Mouse (Mus musculus) testis, adult 2 months (tissue): ENCODE measurements around the gene Chrm3. TPM values are rescaled to one million over a fixed set of nuclear protein-coding genes. Genes with fewer than 3 reads are reported as not detected.

ENCODE experiments used
- H3K27ac ChIP-seq: fragments of 200-500 bp; 2 replicates; pipeline ENCODE4 v1.5.1; 2012; ENCODE audit warnings: low read depth, low read length; ENCODE audit not compliant: control insufficient read depth, insufficient read depth
- H3K27me3 ChIP-seq: fragments of 200-500 bp; 2 replicates; pipeline ENCODE4 v1.6.1; 2012; ENCODE audit warnings: mild to moderate bottlenecking, low read length, moderate library complexity; ENCODE audit not compliant: control insufficient read depth, insufficient read depth
- H3K36me3 ChIP-seq: fragments of 200-500 bp; 2 replicates; pipeline ENCODE4 v1.6.1; 2012; ENCODE audit warnings: mild to moderate bottlenecking, low read length; ENCODE audit not compliant: control insufficient read depth, insufficient read depth
- H3K4me1 ChIP-seq: fragments of 200-500 bp; 2 replicates; pipeline ENCODE4 v1.6.1; 2012; ENCODE audit warnings: low read length; ENCODE audit not compliant: control insufficient read depth, insufficient read depth
- H3K4me3 ChIP-seq: fragments of 200-500 bp; 2 replicates; pipeline ENCODE4 v1.5.1; 2012; ENCODE audit warnings: low read depth, mild to moderate bottlenecking, low read length, moderate library complexity, mixed read lengths; ENCODE audit not compliant: control insufficient read depth
- CTCF ChIP-seq: fragments of 200-500 bp; IDR thresholded peaks from 2 replicates; pipeline ENCODE4 v1.5.1; 2012; ENCODE audit warnings: low read depth, mild to moderate bottlenecking, inconsistent platforms, low read length, moderate library complexity; ENCODE audit not compliant: control insufficient read depth, insufficient read depth, insufficient replicate concordance
- POLR2A ChIP-seq: fragments of 200-500 bp; IDR thresholded peaks from 2 replicates; pipeline ENCODE4 v1.6.1; 2012; ENCODE audit warnings: low read depth, mild to moderate bottlenecking, inconsistent platforms, low read length, moderate library complexity; ENCODE audit not compliant: control insufficient read depth
- polyA plus RNA-seq: library from polyadenylated mRNA; depleted of rRNA; stranded (reverse); fragments of >200 nt; gene quantifications from 2 replicates; pipeline ENCODE4 v1.2.3, GENCODE M21; 2012

Chrm3 gene
- polyA plus RNA-seq, 1 experiment: 0.02 TPM

DNA sequence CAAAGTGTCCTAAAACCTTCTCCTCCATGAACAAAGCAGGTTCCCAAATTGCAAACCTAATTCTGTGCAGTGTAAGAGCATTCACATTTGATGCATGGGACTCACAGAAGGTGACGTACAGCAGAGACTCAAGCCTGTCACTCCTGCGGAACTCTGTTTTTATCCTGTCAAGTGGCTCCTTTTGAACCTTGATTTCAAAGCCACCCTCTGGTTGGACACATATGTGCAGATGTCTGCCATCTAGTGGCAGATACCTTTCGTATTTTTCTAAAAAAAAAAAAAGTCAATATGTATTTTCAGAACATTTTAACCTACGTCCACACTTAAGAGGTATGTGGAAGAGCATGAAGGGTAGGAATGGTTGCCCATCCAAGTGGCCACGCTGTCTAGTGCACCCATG lies 16.3 kb downstream of the Chrm3 start:
- no peaks in the 10 kb centered on the region for H3K4me1 ChIP-seq
- no peak overlapping the region for H3K27ac ChIP-seq
- H3K4me3 ChIP-seq: no peak overlapping the region
- no peaks in the 10 kb centered on the region for H3K27me3 ChIP-seq
- no peak for TF ChIP-seq POLR2A
- no peak for TF ChIP-seq CTCF
- no peaks in the 10 kb centered on the region for H3K36me3 ChIP-seq

DNA sequence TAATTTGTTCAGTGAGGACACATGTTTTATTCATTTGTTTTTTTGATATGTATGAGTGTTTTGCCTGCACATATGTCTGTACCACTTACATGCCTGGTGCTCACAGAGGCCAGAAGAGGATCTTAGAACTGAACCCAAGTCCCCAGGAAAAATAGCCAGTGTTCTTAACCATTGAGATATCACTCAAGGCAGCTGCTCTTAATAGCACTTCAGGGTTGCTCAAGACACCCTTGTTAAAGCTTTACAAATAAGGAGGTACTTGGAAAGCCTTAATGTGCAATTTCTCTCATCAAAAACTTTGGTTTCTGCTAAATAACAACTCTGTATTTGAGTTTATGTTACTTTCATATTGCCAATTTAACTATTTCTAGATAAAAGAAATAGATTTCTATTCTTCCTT lies 25.1 kb downstream of the Chrm3 start:
- no peak overlapping the region for H3K27ac ChIP-seq
- no peaks in the 10 kb centered on the region for H3K4me1 ChIP-seq
- TF ChIP-seq CTCF (no peak), POLR2A (no peak)
- H3K4me3 ChIP-seq: no peak overlapping the region
- H3K27me3 ChIP-seq: no peaks in the 10 kb centered on the region
- no peaks in the 10 kb centered on the region for H3K36me3 ChIP-seq

GRCm38 (mm10) chr13:10332762-10333161 lies 27.9 kb downstream of the Chrm3 start:
- no peaks in the 10 kb centered on the region for H3K27me3 ChIP-seq
- TF ChIP-seq CTCF: no peak
- no peak overlapping the region for H3K27ac ChIP-seq
- no peaks in the 10 kb centered on the region for H3K36me3 ChIP-seq
- H3K4me3 ChIP-seq: no peak overlapping the region
- no peaks in the 10 kb centered on the region for H3K4me1 ChIP-seq

DNA sequence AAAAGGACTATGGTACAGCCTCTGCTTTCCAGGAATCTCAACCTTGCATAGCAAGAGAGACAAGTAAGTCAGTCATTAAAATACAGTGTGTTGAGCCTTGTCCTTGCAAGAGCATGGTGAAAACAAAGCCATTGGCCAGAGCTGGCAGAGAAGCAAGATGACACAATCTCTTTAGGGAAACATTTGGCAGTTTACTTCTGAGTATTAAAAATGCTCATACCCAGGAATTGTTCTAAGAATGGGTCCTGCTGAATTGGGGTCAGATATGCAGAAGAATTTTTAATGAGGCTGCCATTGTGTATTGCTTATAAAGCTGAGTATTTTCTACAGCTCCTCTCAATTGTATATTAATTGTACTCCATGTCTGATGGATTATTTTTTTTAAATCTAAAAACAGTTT lies 50.8 kb downstream of the Chrm3 start:
- TF ChIP-seq POLR2A (no peak), CTCF (no peak)
- H3K27me3 ChIP-seq: no peaks in the 10 kb centered on the region
- H3K27ac ChIP-seq: no peak overlapping the region
- no peaks in the 10 kb centered on the region for H3K36me3 ChIP-seq
- no peaks in the 10 kb centered on the region for H3K4me1 ChIP-seq
- no peak overlapping the region for H3K4me3 ChIP-seq

DNA sequence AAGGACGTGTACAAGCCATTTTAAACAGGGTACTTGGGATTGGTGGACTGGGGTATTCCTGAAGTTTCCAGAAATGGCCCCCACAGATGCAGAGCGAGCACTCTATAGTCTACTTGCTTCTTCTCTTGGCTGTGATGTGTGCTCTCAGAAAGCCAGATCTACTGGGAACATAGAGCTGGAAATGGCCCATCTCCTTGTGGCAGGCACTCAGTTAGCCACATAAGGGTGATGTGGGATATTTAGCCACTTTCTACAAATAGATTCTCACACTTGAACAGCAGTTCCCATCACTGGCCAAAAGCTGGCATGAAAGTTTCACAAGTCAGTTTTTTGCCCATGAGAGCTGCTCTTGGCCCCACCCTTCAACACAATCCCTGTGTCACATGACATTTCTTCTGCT lies 65.5 kb downstream of the Chrm3 start:
- no peak overlapping the region for H3K27ac ChIP-seq
- no peaks in the 10 kb centered on the region for H3K27me3 ChIP-seq
- no peak overlapping the region for H3K4me3 ChIP-seq
- H3K4me1 ChIP-seq: no peaks in the 10 kb centered on the region
- no peak for TF ChIP-seq POLR2A
- TF ChIP-seq CTCF: no peak
- no peaks in the 10 kb centered on the region for H3K36me3 ChIP-seq

DNA sequence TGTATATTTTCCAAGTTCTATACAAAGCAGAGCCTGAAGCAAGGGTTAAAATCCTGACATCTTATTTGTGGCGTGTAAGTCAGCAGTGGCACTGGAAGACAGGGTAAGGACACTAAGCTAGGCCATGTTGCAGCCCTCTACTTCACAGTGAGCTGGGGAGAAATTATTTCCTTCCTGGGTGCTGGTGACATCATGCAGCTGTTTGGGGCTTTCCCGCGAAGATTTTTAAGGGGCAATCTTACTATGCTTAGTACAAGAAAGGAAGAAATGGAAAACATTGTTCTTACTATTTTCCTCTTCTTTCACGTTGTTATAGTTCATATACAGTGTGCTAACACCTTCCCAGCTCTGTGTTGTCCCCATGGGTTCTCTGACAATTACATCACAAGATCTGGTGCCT lies 76.3 kb downstream of the Chrm3 start:
- Histone ChIP-seq H3K27me3 (no peaks in the 10 kb centered on the region), H3K4me3 (no peak overlapping the region), H3K27ac (no peak overlapping the region), H3K4me1 (no peaks in the 10 kb centered on the region), H3K36me3 (no peaks in the 10 kb centered on the region)
- TF ChIP-seq CTCF: no peak
- TF ChIP-seq POLR2A: no peak

DNA sequence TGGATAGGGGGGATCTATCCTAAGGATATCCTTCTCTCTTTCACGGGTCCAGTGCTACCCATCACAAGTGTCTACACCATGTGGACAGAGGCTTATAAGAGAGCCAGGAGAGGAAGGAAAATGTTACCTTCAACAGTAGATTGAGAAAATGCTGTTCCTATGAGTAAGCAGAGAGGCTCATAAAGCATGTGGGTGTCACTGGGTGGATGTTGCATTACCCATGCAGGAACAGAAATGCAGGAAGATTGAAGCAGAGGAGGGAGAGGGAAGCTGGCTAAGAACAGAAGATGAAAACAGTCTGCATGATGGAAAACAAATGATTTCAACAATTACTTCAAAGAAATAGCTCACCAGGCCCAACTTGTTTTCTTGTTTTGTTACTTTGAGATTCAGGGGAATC lies 85.7 kb downstream of the Chrm3 start:
- H3K4me3 ChIP-seq: no peak overlapping the region
- no peaks in the 10 kb centered on the region for H3K36me3 ChIP-seq
- no peaks in the 10 kb centered on the region for H3K27me3 ChIP-seq
- no peaks in the 10 kb centered on the region for H3K4me1 ChIP-seq
- TF ChIP-seq CTCF (no peak), POLR2A (no peak)
- no peak overlapping the region for H3K27ac ChIP-seq

DNA sequence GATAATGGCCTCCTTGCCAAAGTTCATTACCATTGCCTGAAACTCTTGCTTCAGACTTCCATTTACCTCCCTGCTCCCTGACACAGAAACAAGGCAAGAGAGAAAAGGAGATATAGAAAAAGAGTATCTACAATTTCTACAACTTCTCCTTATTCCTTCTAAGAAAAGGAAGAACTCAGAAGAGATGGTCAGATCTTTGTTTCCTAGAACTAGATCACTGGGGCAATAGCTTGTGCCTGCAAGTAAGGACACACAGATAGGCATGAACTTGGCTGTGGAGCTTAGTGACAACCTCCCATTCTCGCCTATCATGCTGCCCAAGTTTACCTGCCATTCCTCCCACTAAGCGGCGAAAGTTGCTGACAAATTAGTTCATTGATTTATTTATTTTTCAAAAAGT lies 96.9 kb downstream of the Chrm3 start:
- H3K4me3 ChIP-seq: no peak overlapping the region
- no peak for TF ChIP-seq POLR2A
- no peak for TF ChIP-seq CTCF
- no peak overlapping the region for H3K27ac ChIP-seq
- no peaks in the 10 kb centered on the region for H3K4me1 ChIP-seq
- H3K27me3 ChIP-seq: no peaks in the 10 kb centered on the region
- H3K36me3 ChIP-seq: no peaks in the 10 kb centered on the region
